Mouse (Mus musculus) left cerebral cortex, adult 18-20 months (tissue): ENCODE measurements at regions not wholly inside any gene's neighbourhood (a gene's known extent, or its start where the extent isn't known, plus 50 kb on each side); places are given as distances from the start of the nearest gene placed in this dataset.

ENCODE experiments used
- DNase-seq, 2 experiments: peaks; one replicate each; pipeline ENCODE4 v3.0.0; 2021 to 2022; ENCODE audit warnings: low spot score in 2 of 2, mixed read lengths in 1 of 2

GRCm38 (mm10) chr1:55977796-55978195 lies 572.1 kb downstream of the Plcl1 start:
- DNase-seq: no peak

- peak; percentile 16 to 22 for DNase-seq
These were observed 577.9 kb downstream of the Plcl1 start for GRCm38 (mm10) chr1:55983522-55984066.

DNA sequence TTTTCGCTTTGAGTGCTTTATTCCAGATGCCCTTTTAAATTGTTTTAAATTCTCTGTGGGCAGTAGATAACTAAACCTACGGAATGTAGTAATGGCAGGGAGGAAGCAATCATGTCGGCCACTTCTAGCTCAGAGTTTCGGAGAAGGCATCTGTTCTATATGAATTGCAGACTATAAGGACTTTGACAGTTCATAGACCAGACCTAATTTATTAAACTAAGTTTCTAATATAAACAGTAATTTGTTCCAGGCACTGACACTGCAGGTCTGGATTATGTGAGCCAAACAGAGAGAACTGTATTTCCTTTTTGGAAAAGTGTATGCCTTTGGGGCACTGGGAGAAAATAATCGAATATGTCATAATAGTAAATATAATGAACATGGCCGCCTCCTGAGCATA lies 591.4 kb downstream of the Plcl1 start:
- DNase-seq: no peak
